Mouse (Mus musculus) liver, embryonic 14.5 days (tissue): ENCODE results near the gene Cspg4. TPM values are rescaled to one million over a fixed set of nuclear protein-coding genes. Genes with fewer than 3 reads are reported as not detected.

Experiments
- ATAC-seq: fragments of 200-750 bp; cut with Nextera tagmentation; 2 replicates; pipeline ENCODE4 v1.8.0; 2017; ENCODE audit warnings: moderate number of reproducible peaks, mild to moderate bottlenecking, moderate library complexity; ENCODE audit not compliant: insufficient read depth
- DNase-seq, 3 experiments: peaks; one replicate each; pipeline ENCODE4 v3.0.0-alpha.2; 2012 to 2013; ENCODE audit warnings: low read depth in 3 of 3, low spot score in 3 of 3
- H3K27ac ChIP-seq: fragments of 300-500 bp; sonication (generic); 2 replicates; pipeline ENCODE4 v1.5.1; 2014; ENCODE audit warnings: moderate library complexity, mild to moderate bottlenecking, control low read depth, inconsistent platforms
- H3K27me3 ChIP-seq: fragments of 300-500 bp; sonication (generic); 2 replicates; pipeline ENCODE4 v1.6.1; 2014; ENCODE audit warnings: mild to moderate bottlenecking, low read length, moderate library complexity; ENCODE audit not compliant: control insufficient read depth, insufficient read depth
- H3K36me3 ChIP-seq: fragments of 300-500 bp; sonication (generic); replicated peaks from 2 replicates; pipeline ENCODE4 v1.6.1; 2014; ENCODE audit warnings: low read depth; ENCODE audit not compliant: control insufficient read depth, insufficient read depth
- H3K4me1 ChIP-seq, 2 experiments: fragments of 200-500 bp in 1 of 2; fragments of 300-500 bp in 1 of 2; sonication (generic) in 1 of 2; replicated peaks; 2 replicates each; pipeline ENCODE4 v1.6.1; 2012 to 2014; ENCODE audit warnings: antibody characterized with exemption in 1 of 2, inconsistent platforms in 1 of 2, low read length in 1 of 2; ENCODE audit not compliant: control insufficient read depth in 2 of 2, insufficient read depth in 2 of 2
- H3K4me2 ChIP-seq: fragments of 300-500 bp; sonication (generic); 2 replicates; pipeline ENCODE4 v1.6.1; 2014; ENCODE audit warnings: low read depth, mild to moderate bottlenecking, control low read depth, moderate library complexity
- H3K4me3 ChIP-seq, 2 experiments: fragments of 200-500 bp in 1 of 2; fragments of 300-500 bp in 1 of 2; sonication (generic) in 1 of 2; 2 replicates each; pipeline ENCODE4 v1.5.1; 2012 to 2014; ENCODE audit warnings: low read depth in 2 of 2, low read length in 2 of 2, mild to moderate bottlenecking in 2 of 2, control low read depth in 1 of 2, inconsistent platforms in 1 of 2, moderate library complexity in 1 of 2; ENCODE audit not compliant: insufficient read depth in 1 of 2
- H3K9ac ChIP-seq: fragments of 300-500 bp; sonication (generic); replicated peaks from 2 replicates; pipeline ENCODE4 v1.6.1; 2014; ENCODE audit warnings: mild to moderate bottlenecking, control low read depth, moderate library complexity
- H3K9me3 ChIP-seq: fragments of 300-500 bp; sonication (generic); 2 replicates; pipeline ENCODE4 v1.6.1; 2016; ENCODE audit warnings: low read length, mixed read lengths; ENCODE audit not compliant: control insufficient read depth
- CTCF ChIP-seq: IDR thresholded peaks from 2 replicates; pipeline ENCODE4 v1.5.1; 2016; ENCODE audit warnings: antibody characterized with exemption, low read depth, control low read depth
- EP300 ChIP-seq: IDR thresholded peaks from 2 replicates; pipeline ENCODE4 v1.6.1; 2016; ENCODE audit warnings: antibody characterized with exemption, low read depth
- WGBS: fragments of 180-500 bp; shearing (Covaris S2); extraction: QIAGEN DNeasy Blood & Tissue Kit; methylation state at CpG from one replicate; pipeline ENCODE4 v1.1.7; 2014; ENCODE audit not compliant: insufficient replicate concordance; 5-methylcytosine and 5-hydroxymethylcytosine counted together
- polyA plus RNA-seq, 2 experiments: library from polyadenylated mRNA; depleted of rRNA in 1 of 2; stranded (reverse) in 1 of 2; unstranded in 1 of 2; fragments of >200 nt; fragmentation: Nextera tagmentation in 1 of 2; extraction: Ambion mirVana in 1 of 2; gene quantifications; 2 replicates each; pipeline versions ENCODE4 v1.2.1 to v1.2.3; 2012 to 2014

Gene Cspg4
- polyA plus RNA-seq, 2 experiments = 0.08 to 0.16 TPM

GRCm38 (mm10) chr9:56892111-56892510 is 27.3 kb downstream of the Cspg4 start:
- Histone ChIP-seq H3K4me2 (no peak overlapping the region), H3K9me3 (no peaks in the 10 kb centered on the region), H3K9ac (no peak overlapping the region), H3K27me3 (no peaks in the 10 kb centered on the region), H3K4me3 (no peak overlapping the region), H3K36me3 (no peaks in the 10 kb centered on the region), H3K27ac (no peak overlapping the region), H3K4me1 (no peaks in the 10 kb centered on the region)
- TF ChIP-seq CTCF = no peak
- TF ChIP-seq EP300 = no peak
- DNase-seq = no peak
- ATAC-seq = no peak
- WGBS = 75% methylated on average over 10 of the region's 10 CpGs

DNA sequence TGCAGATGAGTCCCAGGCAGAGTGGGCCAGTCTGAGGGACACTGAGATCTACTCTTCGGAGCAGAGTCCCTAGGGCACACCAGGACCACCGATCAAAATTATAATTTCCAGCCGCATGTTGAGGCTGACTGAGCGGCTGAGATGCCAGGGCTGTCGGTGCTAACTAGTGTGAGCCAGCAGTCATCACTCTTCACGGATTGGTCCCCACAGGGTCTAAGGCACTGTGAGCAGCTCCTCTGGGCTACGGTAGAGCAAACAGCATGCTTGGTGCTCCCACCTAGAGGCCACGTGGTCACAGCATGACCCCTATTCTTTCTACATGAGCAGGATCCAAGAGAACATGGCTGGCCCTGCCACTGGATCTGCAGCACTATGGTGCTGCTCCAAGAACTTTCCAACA is 28.5 kb downstream of the Cspg4 start:
- no peak for TF ChIP-seq CTCF
- TF ChIP-seq EP300 = no peak
- H3K27ac ChIP-seq = no peak overlapping the region
- ATAC-seq (no peak), DNase-seq (no peak)
- no peak overlapping the region for H3K9ac ChIP-seq
- H3K4me3 ChIP-seq = no peak overlapping the region
- no peaks in the 10 kb centered on the region for H3K4me1 ChIP-seq
- 63% methylated on average over 8 of the region's 8 CpGs for WGBS
- no peaks in the 10 kb centered on the region for H3K27me3 ChIP-seq
- no peaks in the 10 kb centered on the region for H3K36me3 ChIP-seq
- no peaks in the 10 kb centered on the region for H3K9me3 ChIP-seq
- no peak overlapping the region for H3K4me2 ChIP-seq

DNA sequence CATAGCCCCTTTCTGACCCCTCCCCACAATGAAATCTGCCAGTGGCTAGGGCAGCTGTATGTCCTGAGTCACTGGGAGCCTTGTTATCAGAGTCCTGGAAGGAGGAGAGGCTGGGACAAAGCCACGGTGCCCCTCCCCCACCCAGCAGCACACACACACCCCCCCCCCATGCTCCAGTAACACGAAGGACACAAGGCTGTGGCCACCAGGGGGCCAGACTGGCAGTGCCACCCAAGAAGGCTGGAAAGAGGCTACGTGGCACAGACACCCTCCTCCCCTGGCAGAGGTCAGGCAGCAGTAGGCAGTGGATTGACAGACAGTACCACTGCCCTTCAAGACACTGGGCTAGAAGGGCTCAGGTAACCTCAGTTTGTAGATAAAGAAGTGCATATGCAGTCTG is 29.2 kb downstream of the Cspg4 start:
- Histone ChIP-seq H3K27me3 (no peaks in the 10 kb centered on the region), H3K9me3 (no peaks in the 10 kb centered on the region), H3K36me3 (no peaks in the 10 kb centered on the region), H3K9ac (no peak overlapping the region), H3K4me3 (no peak overlapping the region), H3K4me1 (no peaks in the 10 kb centered on the region), H3K4me2 (no peak overlapping the region), H3K27ac (no peak overlapping the region)
- ATAC-seq (no peak), DNase-seq (no peak)
- WGBS = 11% methylated on average over 3 of the region's 3 CpGs
- TF ChIP-seq EP300 (no peak), CTCF (peak; percentile 50)

DNA sequence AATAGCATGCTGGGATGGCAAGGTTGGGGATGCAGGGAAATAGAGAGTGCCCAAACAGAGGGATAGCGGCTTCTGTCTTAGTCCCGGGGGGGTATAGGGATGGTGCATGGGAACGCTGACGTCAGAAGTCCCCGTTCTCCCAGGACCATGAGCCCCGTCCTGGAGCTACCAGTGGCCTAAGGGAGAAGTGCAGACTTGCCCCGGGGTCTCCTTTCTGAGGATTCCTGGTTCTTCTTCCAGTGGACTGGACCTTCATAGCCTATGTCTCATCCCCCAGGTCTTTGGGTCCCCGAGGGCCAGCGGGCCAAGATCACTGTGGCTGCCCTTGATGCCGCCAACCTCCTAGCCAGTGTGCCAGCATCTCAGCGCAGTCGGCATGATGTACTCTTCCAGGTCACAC is 31.9 kb downstream of the Cspg4 start:
- Histone ChIP-seq H3K27me3 (no peaks in the 10 kb centered on the region), H3K36me3 (no peaks in the 10 kb centered on the region), H3K4me1 (no peaks in the 10 kb centered on the region), H3K9ac (no peak overlapping the region), H3K4me3 (no peak overlapping the region), H3K9me3 (no peaks in the 10 kb centered on the region), H3K4me2 (no peak overlapping the region), H3K27ac (no peak overlapping the region)
- no peak for DNase-seq
- whole genome bisulfite sequencing = 76% methylated on average over 12 of the region's 12 CpGs
- ATAC-seq = no peak
- TF ChIP-seq CTCF (no peak), EP300 (no peak)

DNA sequence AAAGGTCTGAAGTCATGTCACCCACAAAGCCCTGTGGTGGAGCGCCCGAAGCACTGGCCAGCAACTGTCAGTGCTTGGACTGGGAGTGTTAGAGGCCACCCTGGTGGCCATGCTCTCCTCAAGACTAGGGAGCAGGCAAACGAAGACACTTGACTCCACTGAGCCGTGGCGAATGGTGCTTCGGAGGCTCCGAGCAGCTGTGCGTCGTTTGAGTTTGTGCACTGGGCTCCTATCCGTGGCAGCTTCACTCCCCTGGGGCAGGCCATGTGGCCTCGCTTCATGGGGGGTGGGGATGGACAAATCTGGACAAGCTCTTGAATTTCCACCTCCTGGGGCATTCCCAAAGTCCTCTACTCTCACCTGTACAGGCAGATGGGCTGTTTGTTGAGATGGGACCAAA is 34.6 kb downstream of the Cspg4 start:
- Histone ChIP-seq H3K9ac (no peak overlapping the region), H3K4me1 (no peaks in the 10 kb centered on the region), H3K4me2 (no peak overlapping the region), H3K4me3 (no peak overlapping the region), H3K36me3 (no peaks in the 10 kb centered on the region), H3K27ac (no peak overlapping the region), H3K27me3 (no peaks in the 10 kb centered on the region), H3K9me3 (no peaks in the 10 kb centered on the region)
- no peak for ATAC-seq
- TF ChIP-seq EP300 = no peak
- TF ChIP-seq CTCF = no peak
- no peak for DNase-seq
- WGBS = 66% methylated on average over 11 of the region's 11 CpGs

DNA sequence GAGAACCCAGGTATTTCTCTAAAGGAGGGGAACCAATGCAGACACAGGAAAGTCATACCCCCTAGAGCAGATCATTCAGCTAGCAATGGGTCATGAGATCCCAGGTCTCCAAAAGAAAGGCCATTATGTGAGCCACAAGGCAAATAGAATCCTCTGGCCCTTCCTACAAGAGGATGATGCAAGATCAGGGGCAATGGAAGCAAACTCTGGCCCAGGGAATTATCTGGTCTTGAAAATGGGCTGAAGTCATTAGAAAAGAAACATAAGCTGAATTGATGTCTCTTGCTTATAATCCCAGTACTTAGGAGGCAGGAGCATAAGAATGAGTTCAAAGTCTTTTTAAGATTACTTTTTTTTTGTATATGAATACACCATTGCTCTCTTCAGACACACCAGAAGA is 35.2 kb downstream of the Cspg4 start:
- Histone ChIP-seq H3K9me3 (no peaks in the 10 kb centered on the region), H3K36me3 (no peaks in the 10 kb centered on the region), H3K9ac (no peak overlapping the region), H3K4me1 (no peaks in the 10 kb centered on the region), H3K4me2 (no peak overlapping the region), H3K27ac (no peak overlapping the region), H3K27me3 (no peaks in the 10 kb centered on the region), H3K4me3 (no peak overlapping the region)
- ATAC-seq (no peak), DNase-seq (no peak)
- TF ChIP-seq CTCF (no peak), EP300 (no peak)
